Mouse (Mus musculus): ENCODE measurements at regions not wholly inside any gene's neighbourhood (a gene's known extent, or its start where the extent isn't known, plus 50 kb on each side); places are given as distances from the start of the nearest gene placed in this dataset.

DNA sequence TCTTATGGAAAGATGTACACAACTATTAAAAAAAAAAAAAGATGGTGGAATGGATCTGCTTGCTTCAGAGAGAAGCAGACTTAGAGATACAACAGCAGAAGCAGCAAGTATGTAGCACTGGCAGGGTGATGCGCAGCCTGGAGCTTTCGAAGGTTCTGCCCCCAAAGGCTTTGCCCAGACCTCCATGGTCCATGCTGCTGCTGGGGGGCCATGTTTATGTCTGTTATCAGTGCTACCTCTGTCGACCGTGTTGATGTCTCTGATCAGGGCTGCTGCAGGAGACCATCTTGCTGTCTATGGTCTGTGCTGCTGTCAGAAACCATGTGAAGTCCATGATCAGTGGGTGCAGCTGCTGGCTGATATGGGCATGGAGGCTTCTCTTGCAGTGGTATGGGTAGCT, 88.6 kb upstream of the Fam189a1 start:
- no peak for DNase-seq (ENCODE audit: low spot score in 2 of 2)

DNA sequence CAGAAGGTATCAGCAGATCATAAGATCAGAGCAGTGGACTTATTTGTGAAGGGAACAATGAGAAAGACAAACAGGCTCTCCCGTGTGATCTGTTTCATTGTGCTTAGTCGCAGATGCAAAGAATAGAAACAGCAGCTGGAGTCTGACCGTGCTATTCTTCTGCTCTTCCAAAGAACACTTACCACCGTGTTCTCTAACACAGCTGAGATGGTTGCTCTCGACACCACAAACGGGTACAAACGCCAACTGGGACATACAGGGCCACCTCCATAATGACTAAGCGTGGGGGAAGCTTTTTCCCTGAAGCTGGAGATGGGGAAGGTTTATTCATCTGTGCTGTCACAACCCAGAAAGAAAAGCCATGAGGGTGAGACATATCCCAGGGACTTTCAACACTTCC, 84.8 kb upstream of the Fam189a1 start:
- no peak for DNase-seq (ENCODE audit: low spot score in 2 of 2)

DNA sequence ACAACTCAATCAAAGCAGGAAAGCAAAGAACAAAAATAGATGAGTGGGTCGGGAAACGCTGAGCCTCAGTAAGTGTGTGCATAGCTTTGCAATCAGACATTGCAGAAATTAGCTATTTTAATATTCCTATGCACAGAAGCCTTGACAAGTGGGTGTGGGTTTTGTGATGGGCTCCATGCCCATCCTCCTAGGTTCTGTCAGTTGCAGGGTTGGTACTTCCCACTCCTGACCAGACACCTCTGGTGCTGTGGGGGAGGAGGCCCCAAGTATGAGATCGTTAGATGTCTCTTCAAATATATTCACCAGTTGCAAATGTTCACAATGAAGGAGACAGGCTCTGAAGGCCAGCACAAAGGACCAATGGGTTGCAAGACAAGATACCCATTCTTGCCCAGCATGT, 79.3 kb upstream of the Fam189a1 start:
- DNase-seq (ENCODE audit: low spot score in 2 of 2), result peak in 1 of 2 experiments; percentile 11

DNA sequence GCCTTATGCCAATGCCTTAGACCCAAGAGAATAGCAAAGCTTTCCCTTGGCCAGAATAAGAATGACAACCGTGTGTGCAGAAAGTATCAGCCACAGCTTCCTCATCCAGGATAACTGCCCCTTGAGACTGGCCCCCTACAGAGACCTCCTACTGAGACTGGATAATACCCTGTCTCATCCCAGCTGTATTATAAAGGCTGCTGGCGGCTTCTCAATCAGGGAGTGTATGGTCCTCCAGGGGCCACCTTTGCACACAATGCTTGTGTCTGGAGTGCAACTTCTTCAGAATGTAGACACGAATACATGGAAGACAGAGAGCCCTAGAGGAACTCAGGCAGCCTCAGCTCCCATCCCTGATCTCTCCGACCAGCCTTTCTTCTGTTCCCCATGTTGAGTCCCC, 77.3 kb upstream of the Fam189a1 start:
- DNase-seq (ENCODE audit: low spot score in 2 of 2), result no peak

DNA sequence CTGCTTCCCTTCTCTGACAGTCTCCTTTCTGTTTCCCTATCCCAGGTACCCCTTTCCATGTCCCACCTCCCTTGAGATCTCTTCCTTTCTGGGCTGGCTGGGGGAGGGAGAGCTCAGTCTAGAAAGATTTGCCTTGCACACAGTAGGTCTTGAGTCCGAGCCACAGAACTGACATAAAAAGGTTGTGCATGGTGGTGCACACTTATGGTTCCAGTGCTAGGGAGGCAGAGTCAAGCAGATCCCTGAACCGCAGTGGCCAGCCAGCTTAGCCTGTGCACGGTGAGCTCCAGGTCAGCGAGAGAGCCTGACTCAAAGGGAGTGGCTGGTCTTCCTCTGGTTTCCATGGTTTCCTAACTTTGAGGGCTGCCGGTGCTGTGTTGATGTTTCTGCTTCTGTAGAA, 72.9 kb upstream of the Fam189a1 start:
- no peak for DNase-seq (ENCODE audit: low spot score in 2 of 2)

DNA sequence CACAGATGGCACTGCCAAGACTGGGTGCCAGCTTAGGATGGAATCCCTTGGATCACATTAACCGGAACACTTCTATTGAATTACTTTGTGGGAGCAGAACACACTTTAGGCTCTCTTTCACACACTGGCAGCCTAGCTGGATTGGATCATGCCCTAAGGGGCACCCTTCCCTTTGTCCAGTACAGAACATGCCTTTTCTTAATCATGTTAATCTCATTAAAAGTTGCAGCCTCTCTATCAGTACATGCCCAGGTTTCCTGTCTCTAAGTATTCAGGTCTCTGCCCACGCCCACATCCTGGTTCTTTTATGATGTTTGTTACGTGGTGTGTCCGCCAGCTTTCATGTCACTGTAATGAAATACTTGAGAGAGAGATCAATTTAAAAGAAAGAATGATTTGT, 69.8 kb upstream of the Fam189a1 start:
- DNase-seq (ENCODE audit: low spot score in 2 of 2), result no peak

DNA sequence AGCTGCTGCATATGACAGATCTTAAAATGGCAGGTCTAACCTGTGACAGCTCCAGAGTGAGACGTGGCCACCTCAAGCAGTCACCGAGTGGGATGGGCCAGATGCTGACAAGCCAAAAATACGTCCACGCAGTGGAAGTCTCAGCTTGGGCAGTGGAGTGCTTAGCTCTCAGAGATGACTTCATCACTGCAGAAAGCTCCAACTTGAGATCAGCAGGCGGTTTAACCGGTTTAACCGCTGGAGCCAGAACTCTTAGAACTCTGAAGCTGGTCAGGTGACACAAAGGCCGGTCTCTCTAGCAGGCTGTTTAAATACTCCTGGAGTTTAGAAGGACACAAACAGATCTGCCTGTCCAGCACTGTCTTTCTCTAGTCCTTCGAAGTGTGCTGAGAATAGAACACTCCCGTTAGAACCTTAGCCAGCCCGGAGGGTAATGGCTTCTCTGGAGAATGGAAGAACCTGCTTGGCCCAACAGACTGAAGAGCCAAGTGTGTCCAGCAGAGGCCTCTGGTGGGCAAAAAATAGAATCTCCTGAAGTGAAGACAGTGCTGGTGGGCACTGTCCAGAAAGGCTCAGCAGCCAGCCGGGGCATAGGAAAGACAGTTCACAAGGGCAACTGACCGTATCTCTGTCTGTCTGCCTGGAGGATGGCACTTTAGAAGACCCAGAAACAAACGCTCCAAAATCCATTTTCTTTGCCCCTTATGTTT, 57.0 kb upstream of the Fam189a1 start:
- no peak for DNase-seq (ENCODE audit: low spot score in 2 of 2)

DNA sequence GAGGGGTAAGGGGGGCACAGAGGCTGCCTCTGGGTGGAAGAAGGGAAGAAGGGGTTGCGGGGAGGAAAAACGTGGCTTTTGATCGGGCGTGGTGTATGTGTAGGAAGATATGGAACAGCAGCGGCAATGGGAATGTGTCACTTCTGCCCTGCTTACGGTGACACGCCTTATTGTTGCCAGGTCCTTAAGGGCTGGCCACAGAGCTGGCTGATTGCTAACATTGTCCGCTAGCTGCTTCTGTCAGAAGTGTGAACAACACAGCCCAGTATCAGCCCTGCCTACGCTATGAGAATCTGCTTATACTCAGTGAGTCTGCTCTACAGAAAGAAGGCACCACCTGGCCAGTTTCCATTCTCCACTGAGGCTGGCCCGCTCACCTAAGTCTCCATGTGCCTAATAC, 50.9 kb upstream of the Fam189a1 start:
- DNase-seq (ENCODE audit: low spot score in 2 of 2), result no peak
